Mouse (Mus musculus) kidney, embryonic 14.5 days (tissue): ENCODE measurements around the gene Olfr1355. TPM values are rescaled to one million over a fixed set of nuclear protein-coding genes. Genes with fewer than 3 reads are reported as not detected.
"Not testable (repeated sequence)": the region's sequence is repeated elsewhere in the genome, so short reads cannot be mapped to it uniquely, and the experiment has no call there.

Source experiments
- ATAC-seq: fragments of 200-750 bp; cut with Nextera tagmentation; 2 replicates; pipeline ENCODE4 v1.8.0; 2017; ENCODE audit warnings: moderate number of reproducible peaks, mild to moderate bottlenecking, moderate TSS enrichment, moderate library complexity; ENCODE audit not compliant: low FRiP score, low TSS enrichment
- H3K27ac ChIP-seq: fragments of 300-500 bp; sonication (generic); 2 replicates; pipeline ENCODE4 v1.5.1; 2014; ENCODE audit warnings: low read depth, mild to moderate bottlenecking, low read length, moderate library complexity, mixed read lengths
- H3K27me3 ChIP-seq: fragments of 300-500 bp; sonication (generic); 2 replicates; pipeline ENCODE4 v1.6.1; 2014; ENCODE audit warnings: mild to moderate bottlenecking, low read length; ENCODE audit not compliant: control insufficient read depth, insufficient read depth
- H3K36me3 ChIP-seq: fragments of 300-500 bp; sonication (generic); 2 replicates; pipeline ENCODE4 v1.6.1; 2014; ENCODE audit warnings: low read length, mixed read lengths; ENCODE audit not compliant: control insufficient read depth, insufficient read depth
- H3K4me1 ChIP-seq: fragments of 300-500 bp; sonication (generic); 2 replicates; pipeline ENCODE4 v1.6.1; 2014; ENCODE audit warnings: low read length, mixed read lengths; ENCODE audit not compliant: control insufficient read depth, insufficient read depth
- H3K4me2 ChIP-seq: fragments of 300-500 bp; sonication (generic); replicated peaks from 2 replicates; pipeline ENCODE4 v1.6.1; 2014; ENCODE audit warnings: low read depth, mild to moderate bottlenecking, low read length
- H3K4me3 ChIP-seq: fragments of 300-500 bp; sonication (generic); 2 replicates; pipeline ENCODE4 v1.5.1; 2014; ENCODE audit warnings: mild to moderate bottlenecking, low read length
- H3K9ac ChIP-seq: fragments of 300-500 bp; sonication (generic); 2 replicates; pipeline ENCODE4 v1.6.1; 2014; ENCODE audit warnings: low read depth, mild to moderate bottlenecking, low read length, moderate library complexity
- H3K9me3 ChIP-seq: fragments of 300-500 bp; sonication (generic); 2 replicates; pipeline ENCODE4 v1.6.1; 2016; ENCODE audit warnings: low read length; ENCODE audit not compliant: control insufficient read depth
- WGBS: fragments of 180-500 bp; shearing (Covaris S2); extraction: QIAGEN DNeasy Blood & Tissue Kit; methylation state at CpG from one replicate; pipeline ENCODE4 v1.1.7; 2014; 5-methylcytosine and 5-hydroxymethylcytosine counted together
- polyA plus RNA-seq: library from polyadenylated mRNA; unstranded; fragments of >200 nt; fragmentation: Nextera tagmentation; extraction: Ambion mirVana; gene quantifications from 2 replicates; pipeline ENCODE4 v1.2.1, GENCODE M21; 2014

The Olfr1355 gene
- polyA plus RNA-seq: not detected in 2 replicates

- no peaks in the 10 kb centered on the region for H3K27me3 ChIP-seq
- no peak within 1 kb of the TSS for H3K27ac ChIP-seq
- no peaks in the 10 kb centered on the region for H3K36me3 ChIP-seq
- no peaks in the 10 kb centered on the region for H3K9me3 ChIP-seq
- no peak within 1 kb of the TSS for H3K4me3 ChIP-seq
- no peaks in the 10 kb centered on the region for H3K4me1 ChIP-seq
- ATAC-seq: no peak
- no peak within 1 kb of the TSS for H3K4me2 ChIP-seq
- no peak within 1 kb of the TSS for H3K9ac ChIP-seq
- 73% methylated on average over 2 of the region's 2 CpGs for WGBS
These were observed at the start of gene Olfr1355 for GRCm38 (mm10) chr10:78875240-78875639. TSS of gene Olfr1355 (plus strand) at chr10:78875540.

- H3K4me3 ChIP-seq, H3K4me1 ChIP-seq, H3K27ac ChIP-seq, H3K4me2 ChIP-seq, H3K27me3 ChIP-seq, ATAC-seq, H3K9ac ChIP-seq, H3K9me3 ChIP-seq, H3K36me3 ChIP-seq: not testable (repeated sequence)
- WGBS: 91% methylated on average over 12 of the region's 12 CpGs
These were observed 34.9 kb upstream of the Olfr1355 start for GRCm38 (mm10) chr10:78840456-78840855.

GRCm38 (mm10) chr10:78852066-78852465 lies 23.3 kb upstream of the Olfr1355 start, which contains the start of gene Olfr1356:
TSS of gene Olfr1356 (minus strand) at chr10:78852166.
- no peaks in the 10 kb centered on the region for H3K4me1 ChIP-seq
- H3K27me3 ChIP-seq: no peaks in the 10 kb centered on the region
- H3K36me3 ChIP-seq: no peaks in the 10 kb centered on the region
- H3K4me2 ChIP-seq: no peak within 1 kb of the TSS
- 89% methylated on average over 2 of the region's 2 CpGs for WGBS
- H3K9ac ChIP-seq: no peak within 1 kb of the TSS
- no peak within 1 kb of the TSS for H3K4me3 ChIP-seq
- H3K27ac ChIP-seq: no peak within 1 kb of the TSS
- no peak for ATAC-seq
- no peaks in the 10 kb centered on the region for H3K9me3 ChIP-seq

- not testable (repeated sequence) for H3K36me3 ChIP-seq, ATAC-seq, H3K27ac ChIP-seq, H3K4me1 ChIP-seq, H3K9me3 ChIP-seq, H3K4me3 ChIP-seq, H3K9ac ChIP-seq, H3K4me2 ChIP-seq, H3K27me3 ChIP-seq
- WGBS: 77% methylated on average over 1 of the region's 1 CpGs
These were observed 37.5 kb downstream of the Olfr1355 start, which contains the start of gene Olfr1354 for GRCm38 (mm10) chr10:78912871-78913270. TSS of gene Olfr1354 (plus strand) at chr10:78913171.

Other genes starting within 250 kb of the Olfr1355 start
- not detected in 2 replicates for gene Casp14, start 157.2 kb upstream of the Olfr1355 start, polyA plus RNA-seq
- gene Ccdc105, start 122.5 kb upstream of the Olfr1355 start, polyA plus RNA-seq: not detected in 2 replicates
- gene Slc1a6, start 95.0 kb upstream of the Olfr1355 start, polyA plus RNA-seq: 0.27 and 0.84 TPM in 2 replicates
- gene Olfr1356, start 23.4 kb upstream of the Olfr1355 start, polyA plus RNA-seq: not detected in 2 replicates
- not detected in 2 replicates for gene Olfr1354, start 37.6 kb downstream of the Olfr1355 start, polyA plus RNA-seq
- not detected in 2 replicates for gene Olfr8, start 75.1 kb downstream of the Olfr1355 start, polyA plus RNA-seq
- gene Olfr1353, start 87.8 kb downstream of the Olfr1355 start, polyA plus RNA-seq: not detected in 2 replicates
- not detected in 2 replicates for gene Olfr1352, start 105.5 kb downstream of the Olfr1355 start, polyA plus RNA-seq
- gene Olfr1351, start 136.9 kb downstream of the Olfr1355 start, polyA plus RNA-seq: not detected in 2 replicates
- gene Olfr57, start 153.2 kb downstream of the Olfr1355 start, polyA plus RNA-seq: 0.27 TPM in 1 of 2 replicates, not detected in the other
- 15.7 and 30.3 TPM in 2 replicates for gene 2610008E11Rik, start 222.1 kb downstream of the Olfr1355 start, polyA plus RNA-seq